ENCODE assay signal across 24 mouse cellular contexts in the genomic region with DNA sequence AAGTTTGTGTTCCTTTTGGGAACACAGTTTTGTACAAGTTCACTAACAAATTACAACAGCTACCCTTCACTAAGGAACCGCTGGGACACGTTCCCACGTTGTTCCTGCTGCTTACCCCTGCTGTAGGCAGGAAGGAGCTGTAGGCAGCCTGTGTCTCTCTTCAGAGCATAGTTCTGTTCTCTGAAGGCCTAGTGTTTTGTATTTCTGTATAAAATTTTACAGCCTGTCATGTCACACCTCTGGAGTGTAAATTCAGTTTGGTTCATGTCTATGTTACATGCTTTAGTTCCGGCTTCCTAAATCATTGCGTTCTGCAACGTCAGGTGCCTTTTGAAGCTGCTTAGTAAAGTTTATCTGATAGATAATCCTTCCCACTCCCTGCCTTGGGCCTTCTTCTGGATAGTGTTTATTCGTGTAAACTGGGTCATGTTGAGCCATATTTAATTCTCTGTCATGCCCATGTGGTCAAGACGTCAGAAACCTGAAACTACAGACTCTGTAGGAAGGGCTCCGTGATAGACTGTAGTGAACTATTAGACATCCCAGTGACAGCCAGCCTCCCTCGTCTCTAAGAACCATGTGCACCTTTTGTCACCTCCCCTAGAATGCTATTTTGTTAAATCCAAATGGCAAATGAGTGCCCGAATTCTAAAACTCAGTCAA.
"Had no signal": no experiment of that assay in that cellular context is flagged by ENCODE, and none has a peak within 500 bp of the region (broad histone marks: within the 10 kb centered on the region; RNA-seq: fewer than 3 reads in every experiment).

No protein-coding gene starts in this region.

- H3K27ac ChIP-seq: forebrain, embryonic 15.5 days; heart, embryonic 13.5 days; heart, embryonic 15.5 days; hindbrain, embryonic 13.5 days; hindbrain, embryonic 15.5 days; hindbrain, postnatal 0 days; limb, embryonic 13.5 days; limb, embryonic 15.5 days; liver, embryonic 12.5 days; liver, embryonic 14.5 days had no signal

- H3K9me3 ChIP-seq: forebrain, embryonic 15.5 days; heart, embryonic 13.5 days; heart, embryonic 15.5 days; hindbrain, embryonic 13.5 days; hindbrain, embryonic 15.5 days; limb, embryonic 13.5 days; limb, embryonic 15.5 days; liver, embryonic 12.5 days had no signal

- H3K4me2 ChIP-seq: forebrain, embryonic 15.5 days; heart, embryonic 11.5 days; heart, embryonic 13.5 days; heart, embryonic 15.5 days; hindbrain, embryonic 13.5 days; hindbrain, embryonic 15.5 days; limb, embryonic 13.5 days; limb, embryonic 15.5 days; liver, embryonic 12.5 days had no signal

- ATAC-seq: forebrain, embryonic 15.5 days; forebrain, postnatal 0 days; hindbrain, postnatal 0 days; intestine, embryonic 16.5 days; liver, embryonic 12.5 days had no signal

- H3K9ac ChIP-seq: forebrain, embryonic 15.5 days; forebrain, postnatal 0 days; heart, embryonic 13.5 days; heart, embryonic 15.5 days; hindbrain, embryonic 13.5 days; hindbrain, embryonic 15.5 days; limb, embryonic 13.5 days; limb, embryonic 15.5 days; liver, embryonic 12.5 days; liver, embryonic 14.5 days had no signal

- DNase-seq: forebrain, postnatal 0 days; gastrocnemius, postnatal 14 days; gastrocnemius, postnatal 36 days; heart, adult 18-20 months; heart, postnatal 14 days; heart, postnatal 36 days; kidney, adult 11 months; kidney, postnatal 14 days; kidney, postnatal 36 days; layer of hippocampus, adult 9-11 months; layer of hippocampus, postnatal 36 days; left cerebral cortex, postnatal 4 days had no signal

- H3K4me3 ChIP-seq: forebrain, embryonic 15.5 days; heart, embryonic 13.5 days; heart, embryonic 15.5 days; hindbrain, embryonic 13.5 days; hindbrain, embryonic 15.5 days; limb, embryonic 13.5 days; limb, embryonic 15.5 days; liver, embryonic 12.5 days had no signal

- H3K4me1 ChIP-seq: forebrain, embryonic 15.5 days; heart, embryonic 13.5 days; heart, embryonic 15.5 days; hindbrain, embryonic 13.5 days; hindbrain, embryonic 15.5 days; limb, embryonic 15.5 days; liver, embryonic 12.5 days had no signal

- H3K36me3 ChIP-seq: forebrain, embryonic 15.5 days; heart, embryonic 15.5 days; liver, embryonic 12.5 days had no signal

- H3K27me3 ChIP-seq: forebrain, embryonic 15.5 days; heart, embryonic 13.5 days; heart, embryonic 15.5 days; hindbrain, embryonic 13.5 days; hindbrain, embryonic 15.5 days; limb, embryonic 13.5 days; limb, embryonic 15.5 days; liver, embryonic 12.5 days had no signal
